Mouse (Mus musculus): Measurements from ENCODE around the gene Fam117a. TPM values are rescaled to one million over a fixed set of nuclear protein-coding genes. Genes with fewer than 3 reads are reported as not detected.

The Fam117a gene
- polyA plus RNA-seq, 1 experiment = 14.3 TPM

- H3K27me3 ChIP-seq (ENCODE audit: control insufficient read depth, insufficient read depth, low read length) = no peaks in the 10 kb centered on the region
- TF ChIP-seq POLR2A (IDR thresholded peaks at IDR 0.05; ENCODE audit: borderline replicate concordance, insufficient read depth, low read length) (no peak), CTCF (IDR thresholded peaks at IDR 0.05; ENCODE audit: borderline replicate concordance, insufficient read depth, low read depth, low read length) (no peak)
- 89% methylated on average over 10 of the region's 10 CpGs for WGBS
- H3K4me3 ChIP-seq (replicated peaks; ENCODE audit: insufficient read depth, low read depth, low read length) = no peak overlapping the region
- DNase-seq = no peak
- H3K4me1 ChIP-seq (ENCODE audit: control insufficient read depth, insufficient read depth, low read length) = 0 out of 2 replicates have a peak, but pooled peaks cover under 1% of the 10 kb centered on the region
- no peak overlapping the region for H3K27ac ChIP-seq (ENCODE audit: insufficient read depth, low read length)
Measured at GRCm38 (mm10) chr11:95409450-95410112, 72.8 kb downstream of the Fam117a start.

GRCm38 (mm10) chr11:95411453-95412013, 74.7 kb downstream of the Fam117a start:
- Histone ChIP-seq H3K4me3 (replicated peaks; ENCODE audit: insufficient read depth, low read depth, low read length) (no peak overlapping the region), H3K27me3 (ENCODE audit: control insufficient read depth, insufficient read depth, low read length) (no peaks in the 10 kb centered on the region), H3K4me1 (ENCODE audit: control insufficient read depth, insufficient read depth, low read length) (peaks cover 3% of the 10 kb centered on the region; the same call in 1 of the 2 replicates), H3K27ac (ENCODE audit: insufficient read depth, low read length) (no peak overlapping the region)
- no peak for TF ChIP-seq POLR2A (IDR thresholded peaks at IDR 0.05; ENCODE audit: borderline replicate concordance, insufficient read depth, low read length)
- no peak for TF ChIP-seq CTCF (IDR thresholded peaks at IDR 0.05; ENCODE audit: borderline replicate concordance, insufficient read depth, low read depth, low read length)
- WGBS = 36% methylated on average over 6 of the region's 6 CpGs
- DNase-seq = no peak

- DNase-seq = peak in 1 of 2 experiments; percentile 54
- no peak overlapping the region for H3K27ac ChIP-seq (ENCODE audit: insufficient read depth, low read length)
- peaks cover 3% of the 10 kb centered on the region; the same call in 1 of the 2 replicates for H3K4me1 ChIP-seq (ENCODE audit: control insufficient read depth, insufficient read depth, low read length)
- TF ChIP-seq CTCF (IDR thresholded peaks at IDR 0.05; ENCODE audit: borderline replicate concordance, insufficient read depth, low read depth, low read length) = no peak
- TF ChIP-seq POLR2A (IDR thresholded peaks at IDR 0.05; ENCODE audit: borderline replicate concordance, insufficient read depth, low read length) = no peak
- no peak overlapping the region for H3K4me3 ChIP-seq (replicated peaks; ENCODE audit: insufficient read depth, low read depth, low read length)
- 13% methylated on average over 3 of the region's 3 CpGs for whole genome bisulfite sequencing
- H3K27me3 ChIP-seq (ENCODE audit: control insufficient read depth, insufficient read depth, low read length) = no peaks in the 10 kb centered on the region
Measured at GRCm38 (mm10) chr11:95412615-95413014, 75.8 kb downstream of the Fam117a start.

GRCm38 (mm10) chr11:95413641-95414535, 77.1 kb downstream of the Fam117a start, which contains the start of gene Spop:
TSS of gene Spop (plus strand) at chr11:95414080.
- DNase-seq = peak; percentile 87
- Histone ChIP-seq H3K4me3 (replicated peaks; ENCODE audit: insufficient read depth, low read depth, low read length) (peak within 1 kb of the TSS; percentile 93), H3K27me3 (ENCODE audit: control insufficient read depth, insufficient read depth, low read length) (no peaks in the 10 kb centered on the region), H3K27ac (ENCODE audit: insufficient read depth, low read length) (peak within 1 kb of the TSS; percentile 91), H3K4me1 (ENCODE audit: control insufficient read depth, insufficient read depth, low read length) (peaks cover 3% of the 10 kb centered on the region; the same call in 1 of the 2 replicates)
- 3% methylated on average over 58 of the region's 58 CpGs for WGBS
- TF ChIP-seq CTCF (IDR thresholded peaks at IDR 0.05; ENCODE audit: borderline replicate concordance, insufficient read depth, low read depth, low read length) (no peak), POLR2A (IDR thresholded peaks at IDR 0.05; ENCODE audit: borderline replicate concordance, insufficient read depth, low read length) (peak; percentile 50; the same call in 1 of the 2 replicates)

GRCm38 (mm10) chr11:95414536-95415161, 77.8 kb downstream of the Fam117a start:
- Histone ChIP-seq H3K4me3 (replicated peaks; ENCODE audit: insufficient read depth, low read depth, low read length) (peak overlapping the region; percentile 93), H3K4me1 (ENCODE audit: control insufficient read depth, insufficient read depth, low read length) (peaks cover 3% of the 10 kb centered on the region; the same call in 1 of the 2 replicates), H3K27me3 (ENCODE audit: control insufficient read depth, insufficient read depth, low read length) (no peaks in the 10 kb centered on the region), H3K27ac (ENCODE audit: insufficient read depth, low read length) (peak overlapping the region; percentile 91)
- under 1% methylated on average over 28 of the region's 28 CpGs for WGBS
- peak; percentile 95 for DNase-seq
- TF ChIP-seq CTCF (IDR thresholded peaks at IDR 0.05; ENCODE audit: borderline replicate concordance, insufficient read depth, low read depth, low read length) (peak; percentile 15; the same call in 1 of the 2 replicates), POLR2A (IDR thresholded peaks at IDR 0.05; ENCODE audit: borderline replicate concordance, insufficient read depth, low read length) (peak; percentile 61; the same call in 1 of the 2 replicates)

- no peak for TF ChIP-seq CTCF (IDR thresholded peaks at IDR 0.05; ENCODE audit: borderline replicate concordance, insufficient read depth, low read depth, low read length)
- peaks cover 3% of the 10 kb centered on the region; the same call in 1 of the 2 replicates for H3K4me1 ChIP-seq (ENCODE audit: control insufficient read depth, insufficient read depth, low read length)
- no peak for DNase-seq
- H3K27me3 ChIP-seq (ENCODE audit: control insufficient read depth, insufficient read depth, low read length) = no peaks in the 10 kb centered on the region
- H3K27ac ChIP-seq (ENCODE audit: insufficient read depth, low read length) = no peak overlapping the region
- H3K4me3 ChIP-seq (replicated peaks; ENCODE audit: insufficient read depth, low read depth, low read length) = peak overlapping the region; percentile 20
Measured at GRCm38 (mm10) chr11:95415931-95416330, 79.1 kb downstream of the Fam117a start.

- WGBS = 41% methylated on average over 5 of the region's 5 CpGs
- H3K4me3 ChIP-seq (replicated peaks; ENCODE audit: insufficient read depth, low read depth, low read length) = no peak overlapping the region
- peaks cover 3% of the 10 kb centered on the region; the same call in 1 of the 2 replicates for H3K4me1 ChIP-seq (ENCODE audit: control insufficient read depth, insufficient read depth, low read length)
- DNase-seq = no peak
- no peak overlapping the region for H3K27ac ChIP-seq (ENCODE audit: insufficient read depth, low read length)
- TF ChIP-seq CTCF (IDR thresholded peaks at IDR 0.05; ENCODE audit: borderline replicate concordance, insufficient read depth, low read depth, low read length) (no peak), POLR2A (IDR thresholded peaks at IDR 0.05; ENCODE audit: borderline replicate concordance, insufficient read depth, low read length) (no peak)
- H3K27me3 ChIP-seq (ENCODE audit: control insufficient read depth, insufficient read depth, low read length) = no peaks in the 10 kb centered on the region
Measured at GRCm38 (mm10) chr11:95417341-95417740, 80.5 kb downstream of the Fam117a start.

Measured in cerebellum, adult 2 months (tissue).